Mouse (Mus musculus): ENCODE measurements around the gene Ranbp3. TPM values are rescaled to one million over a fixed set of nuclear protein-coding genes. Genes with fewer than 3 reads are reported as not detected.
A peak's percentile ranks its signal among the peaks of the same experiment; 100 is the strongest.

Gene Ranbp3
- total and polyA plus RNA-seq, 3 experiments = 77.9 to 86.0 (median 79.5) TPM

DNA sequence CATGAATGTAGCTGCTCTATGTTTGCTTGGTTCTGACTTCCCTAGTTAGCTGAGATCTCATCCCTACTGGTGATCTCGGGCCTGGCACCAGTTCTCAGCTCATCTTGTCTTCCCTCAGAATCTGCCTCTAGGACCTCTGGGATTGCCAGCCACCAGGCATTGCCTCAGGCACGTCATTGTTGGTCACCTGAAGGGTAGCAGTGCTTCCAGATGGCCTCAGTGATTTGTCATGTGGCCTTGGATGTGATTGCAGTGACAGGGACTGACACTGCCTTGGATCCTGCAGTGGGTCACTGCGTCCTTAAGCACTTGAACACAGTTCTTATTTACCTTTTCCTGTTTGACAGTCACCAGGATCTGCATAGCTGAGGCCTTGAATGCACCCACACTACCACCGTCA, 8.7 kb downstream of the Ranbp3 start:
- Histone ChIP-seq H3K4me1 (ENCODE audit: control insufficient read depth in 1 of 2, insufficient read depth in 2 of 2) (peaks cover 38 to 87% of the 10 kb centered on the region in 2 experiments), H3K27ac (ENCODE audit: insufficient read depth, low read depth) (peak overlapping the region; percentile 22), H3K36me3 (replicated peaks in 1 of 2; ENCODE audit: control insufficient read depth in 1 of 2, insufficient read depth in 1 of 2, low read length in 1 of 2) (peaks cover 59 to 94% of the 10 kb centered on the region in 2 experiments), H3K27me3 (replicated peaks) (no peaks in the 10 kb centered on the region), H3K9ac (ENCODE audit: insufficient read depth, low read depth) (no peak overlapping the region), H3K4me2 (ENCODE audit: insufficient read depth, low read depth, poor library complexity, severe bottlenecking) (no peak overlapping the region), H3K4me3 (replicated peaks in 1 of 3; ENCODE audit: low read depth in 2 of 3, low read length in 2 of 3, poor library complexity in 1 of 3) (no peak overlapping the region), H3K9me3 (replicated peaks; ENCODE audit: low read length) (no peaks in the 10 kb centered on the region), H3K79me2 (replicated peaks; ENCODE audit: control insufficient read depth, extremely low read depth, insufficient read depth, poor library complexity, severe bottlenecking) (peaks cover 90% of the 10 kb centered on the region)
- in situ Hi-C loops (cut with MboI; ENCODE audit: low pct_ligation_motif_present, low pct_unique_long_range_greater_than_20kb, low sequenced_read_pairs) = loop anchor here (5.0 kb wide), 1 partner anchor 36 kb away; the partner anchor contains the start of genes Ndufa11 and Vmac
- dilution Hi-C loops (cut with MboI; ENCODE audit: extremely low pct_ligation_motif_present, extremely low pct_unique_long_range_greater_than_20kb, low sequenced_read_pairs) = no loop called here
- DNase-seq (ENCODE audit: extremely low read depth) = no peak
- TF ChIP-seq NELFE (IDR thresholded peaks at IDR 0.05; ENCODE audit: low read depth, low read length) (no peak), NRF1 (IDR thresholded peaks at IDR 0.05; ENCODE audit: low read depth, low read length) (no peak), KAT2A (IDR thresholded peaks at IDR 0.05; ENCODE audit: insufficient replicate concordance, low read length) (no peak), ZNF384 (IDR thresholded peaks at IDR 0.05; ENCODE audit: low read depth, low read length) (no peak), MXI1 (IDR thresholded peaks at IDR 0.05; ENCODE audit: low read depth, low read length) (no peak), MEF2A (IDR thresholded peaks at IDR 0.05; ENCODE audit: borderline replicate concordance, low read depth, low read length) (no peak), MAX (IDR thresholded peaks at IDR 0.05; ENCODE audit: low read length) (no peak), JUN (IDR thresholded peaks at IDR 0.05; ENCODE audit: insufficient read depth, low read depth, low read length) (no peak), CTCF (conservative IDR thresholded peaks at IDR 0.05 in 1 of 2, IDR thresholded peaks at IDR 0.05 in 1 of 2; ENCODE audit: low read depth in 2 of 2, low read length in 2 of 2) (no peak), ZMIZ1 (IDR thresholded peaks at IDR 0.05; ENCODE audit: low read depth, low read length) (no peak), BHLHE40 (IDR thresholded peaks at IDR 0.05; ENCODE audit: low read depth, low read length) (no peak), IRF4 (IDR thresholded peaks at IDR 0.05; ENCODE audit: low read depth, low read length) (no peak), TCF12 (IDR thresholded peaks at IDR 0.05; ENCODE audit: low read depth, low read length) (no peak), ZC3H11A (IDR thresholded peaks at IDR 0.05; ENCODE audit: low read depth, low read length) (no peak), ETS1 (conservative IDR thresholded peaks at IDR 0.05; ENCODE audit: low read depth, low read length) (no peak), POLR2AphosphoS2 (IDR thresholded peaks at IDR 0.05; ENCODE audit: low read depth, low read length) (no peak)

DNA sequence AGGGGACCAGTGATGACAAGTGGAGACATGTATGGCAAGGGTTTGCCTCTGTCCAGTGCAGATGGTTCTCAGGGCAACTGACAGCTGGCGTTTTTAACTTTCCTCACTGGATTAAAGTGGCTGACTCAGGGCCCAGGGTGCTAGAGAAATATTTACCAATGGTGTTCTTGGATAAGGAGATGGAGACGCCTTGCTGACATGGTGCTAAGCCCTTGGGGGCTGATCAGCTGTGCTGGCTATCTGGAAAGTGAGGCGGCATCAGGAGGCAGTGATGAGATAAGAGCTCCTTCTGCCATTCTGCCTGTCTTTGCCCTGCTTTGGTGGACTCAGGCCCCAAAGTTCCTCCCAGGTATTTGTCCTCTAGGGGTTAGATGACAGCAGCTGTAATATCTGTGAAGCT, 9.8 kb downstream of the Ranbp3 start:
- DNase-seq (ENCODE audit: extremely low read depth) = no peak
- Histone ChIP-seq H3K36me3 (replicated peaks in 1 of 2; ENCODE audit: control insufficient read depth in 1 of 2, insufficient read depth in 1 of 2, low read length in 1 of 2) (peaks cover 58 to 94% of the 10 kb centered on the region in 2 experiments), H3K9ac (ENCODE audit: insufficient read depth, low read depth) (no peak overlapping the region), H3K27me3 (replicated peaks) (no peaks in the 10 kb centered on the region), H3K27ac (ENCODE audit: insufficient read depth, low read depth) (peak overlapping the region; percentile 21; the same call in 1 of the 2 replicates), H3K4me2 (ENCODE audit: insufficient read depth, low read depth, poor library complexity, severe bottlenecking) (no peak overlapping the region), H3K79me2 (replicated peaks; ENCODE audit: control insufficient read depth, extremely low read depth, insufficient read depth, poor library complexity, severe bottlenecking) (peaks cover 86% of the 10 kb centered on the region), H3K4me3 (replicated peaks in 1 of 3; ENCODE audit: low read depth in 2 of 3, low read length in 2 of 3, poor library complexity in 1 of 3) (no peak overlapping the region), H3K4me1 (ENCODE audit: control insufficient read depth in 1 of 2, insufficient read depth in 2 of 2) (peaks cover 43 to 87% of the 10 kb centered on the region in 2 experiments), H3K9me3 (replicated peaks; ENCODE audit: low read length) (no peaks in the 10 kb centered on the region)
- dilution Hi-C loops (cut with MboI; ENCODE audit: extremely low pct_ligation_motif_present, extremely low pct_unique_long_range_greater_than_20kb, low sequenced_read_pairs) = no loop called here
- in situ Hi-C loops (cut with MboI; ENCODE audit: low pct_ligation_motif_present, low pct_unique_long_range_greater_than_20kb, low sequenced_read_pairs) = loop anchor here (5.0 kb wide), 1 partner anchor 34 kb away; the partner anchor contains the start of genes Ndufa11 and Vmac
- TF ChIP-seq JUN (IDR thresholded peaks at IDR 0.05; ENCODE audit: insufficient read depth, low read depth, low read length) (no peak), ETS1 (conservative IDR thresholded peaks at IDR 0.05; ENCODE audit: low read depth, low read length) (no peak), TCF12 (IDR thresholded peaks at IDR 0.05; ENCODE audit: low read depth, low read length) (0 out of 2 replicates have a peak, but pooled peaks have one; percentile 29), NRF1 (IDR thresholded peaks at IDR 0.05; ENCODE audit: low read depth, low read length) (no peak), TBP (conservative IDR thresholded peaks at IDR 0.05; ENCODE audit: low read depth, low read length) (no peak)

Data from CH12.LX (cell line).